Mouse (Mus musculus) MEL (cell line): ENCODE data around the gene Mob2.

Experiments used
- CTCF ChIP-seq, 3 experiments: IDR thresholded peaks in 2 of 3; conservative IDR thresholded peaks in 1 of 3; 2 replicates each; pipeline ENCODE4 v1.5.1; 2011 to 2012; ENCODE audit warnings: low read length in 3 of 3, low read depth in 2 of 3, mild to moderate bottlenecking in 2 of 3, improper control_type of control experiment in 1 of 3, inconsistent platforms in 1 of 3, mixed read lengths in 1 of 3, moderate library complexity in 1 of 3; ENCODE audit not compliant: control insufficient read depth in 1 of 3, insufficient read depth in 1 of 3, poor library complexity in 1 of 3, severe bottlenecking in 1 of 3
- E2F4 ChIP-seq: IDR thresholded peaks from 2 replicates; pipeline ENCODE4 v1.6.1; 2011; ENCODE audit warnings: low read depth, low read length, improper control_type of control experiment, borderline replicate concordance
- EP300 ChIP-seq, 2 experiments: IDR thresholded peaks; 2 replicates each; pipeline ENCODE4 v1.6.1; 2011; ENCODE audit warnings: improper control_type of control experiment in 2 of 2, low read length in 2 of 2, low read depth in 1 of 2, mild to moderate bottlenecking in 1 of 2
- MAFK ChIP-seq: IDR thresholded peaks from 2 replicates; pipeline ENCODE4 v1.6.1; 2011; ENCODE audit warnings: low read depth, mild to moderate bottlenecking, low read length, improper control_type of control experiment, borderline replicate concordance
- MEF2A ChIP-seq: IDR thresholded peaks from 2 replicates; pipeline ENCODE4 v1.6.1; 2014; ENCODE audit warnings: low read depth, mild to moderate bottlenecking, inconsistent platforms, low read length, improper control_type of control experiment; ENCODE audit not compliant: poor library complexity, insufficient replicate concordance, severe bottlenecking; ENCODE audit errors: extremely low read depth
- POLR2A ChIP-seq, 2 experiments: IDR thresholded peaks; 2 replicates each; pipeline ENCODE4 v1.6.1; 2011 to 2012; ENCODE audit warnings: low read length in 2 of 2, mild to moderate bottlenecking in 2 of 2, control low read depth in 1 of 2, improper control_type of control experiment in 1 of 2, low read depth in 1 of 2, moderate library complexity in 1 of 2; ENCODE audit not compliant: control insufficient read depth in 1 of 2, insufficient read depth in 1 of 2, poor library complexity in 1 of 2
- RCOR1 ChIP-seq: IDR thresholded peaks from 2 replicates; pipeline ENCODE4 v1.6.1; 2012; ENCODE audit warnings: low read depth, mild to moderate bottlenecking, inconsistent platforms, low read length, improper control_type of control experiment
- TAL1 ChIP-seq: IDR thresholded peaks from 2 replicates; pipeline ENCODE4 v1.6.1; 2012; ENCODE audit warnings: mild to moderate bottlenecking, inconsistent platforms, low read length, moderate library complexity, mixed read lengths

- TF ChIP-seq TAL1 (no peak), POLR2A (IDR thresholded peaks at IDR 0.05; ENCODE audit: control insufficient read depth in 1 of 2, insufficient read depth in 1 of 2, low read depth in 1 of 2, low read length in 2 of 2, poor library complexity in 1 of 2) (no peak), EP300 (IDR thresholded peaks at IDR 0.05; ENCODE audit: low read depth in 1 of 2, low read length in 2 of 2) (no peak), CTCF (IDR thresholded peaks at IDR 0.05 in 2 of 3, conservative IDR thresholded peaks at IDR 0.05 in 1 of 3; ENCODE audit: control insufficient read depth in 1 of 3, insufficient read depth in 1 of 3, low read depth in 2 of 3, low read length in 3 of 3, poor library complexity in 1 of 3, severe bottlenecking in 1 of 3) (no peak), MAFK (no peak), RCOR1 (no peak), MEF2A (no peak), E2F4 (no peak)
These were observed 5.4 kb downstream of the Mob2 start for GRCm38 (mm10) chr7:142055431-142055830.
